Comparison of ENCODE assay signal across 1 mouse cellular context in the genomic region with DNA sequence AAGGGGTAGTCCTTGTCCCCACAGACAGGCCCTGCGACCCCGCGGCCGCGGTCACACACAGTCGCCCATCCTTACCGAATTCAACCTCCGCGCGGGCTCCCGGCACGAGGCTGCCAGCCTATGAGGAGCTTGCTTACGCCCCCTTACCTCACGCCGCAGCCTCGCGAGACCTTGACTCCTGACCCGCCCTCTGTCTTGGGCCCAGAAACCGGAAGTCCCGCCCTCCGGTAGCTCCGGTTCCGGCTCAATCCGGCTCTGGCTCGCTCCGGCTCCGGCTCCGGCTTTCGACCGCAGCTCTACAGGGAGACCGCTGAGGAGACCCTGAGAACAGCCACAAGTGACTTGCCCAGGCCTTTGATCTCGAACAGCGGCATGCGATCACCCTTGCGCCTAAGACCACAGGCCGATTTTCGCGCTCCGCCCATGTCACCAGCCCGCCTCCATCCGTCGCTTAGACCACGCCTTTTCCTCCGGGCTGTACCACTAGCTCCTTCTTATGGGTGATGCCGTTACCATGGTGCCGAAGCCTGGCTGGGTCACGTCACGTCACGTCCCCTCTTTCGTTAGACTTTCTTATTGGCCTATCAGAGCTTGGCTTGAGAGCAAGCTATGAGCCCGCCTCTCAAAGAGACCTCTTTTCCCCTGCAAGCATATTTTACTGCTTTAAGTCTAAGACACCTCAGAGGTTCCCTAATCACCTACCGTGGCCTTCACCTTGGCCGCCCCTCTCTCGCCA.
TF ChIP-seq lines count a peak whose summit lies in the region.

Gene Siah1b, minus strand, starts transcription at position 454 of the 736 bp plus-strand sequence.

TF ChIP-seq in MEL, 35 proteins besides CTCF, POLR2A, EP300 and RAD21 (continued from another document):
- TF ChIP-seq ZKSCAN1 (IDR thresholded peaks at IDR 0.05; ENCODE audit: low read depth, low read length) (no peak), BHLHE40 (IDR thresholded peaks at IDR 0.05; ENCODE audit: borderline replicate concordance, low read depth, low read length) (no peak), UBTF (IDR thresholded peaks at IDR 0.05; ENCODE audit: borderline replicate concordance, insufficient read depth, low read depth, low read length) (no peak), USF2 (IDR thresholded peaks at IDR 0.05; ENCODE audit: borderline replicate concordance in 1 of 2, insufficient read depth in 1 of 2, low read depth in 1 of 2, low read length in 2 of 2) (no peak), CHD2 (IDR thresholded peaks at IDR 0.05; ENCODE audit: low read length) (peak; percentile 94), USF1 (IDR thresholded peaks at IDR 0.05; ENCODE audit: low read depth, low read length) (peak; percentile 43; the same call in 1 of the 2 replicates), RCOR1 (IDR thresholded peaks at IDR 0.05; ENCODE audit: low read depth, low read length) (no peak), POLR2AphosphoS2 (IDR thresholded peaks at IDR 0.05; ENCODE audit: low read length) (peak; percentile 90), ZNF384 (IDR thresholded peaks at IDR 0.05; ENCODE audit: low read depth, low read length) (no peak), MEF2A (IDR thresholded peaks at IDR 0.05; ENCODE audit: extremely low read depth, insufficient replicate concordance, low read depth, low read length, poor library complexity, severe bottlenecking) (no peak), HCFC1 (IDR thresholded peaks at IDR 0.05; ENCODE audit: low read depth, low read length) (peak; percentile 87), ELF1 (IDR thresholded peaks at IDR 0.05; ENCODE audit: low read depth, low read length) (peak; percentile 36), MAFK (IDR thresholded peaks at IDR 0.05; ENCODE audit: borderline replicate concordance, low read depth, low read length) (no peak)
